Mouse (Mus musculus) left cerebral cortex, adult 8-10 months (tissue): Measurements from ENCODE around the gene Gm20388. TPM values are rescaled to one million over a fixed set of nuclear protein-coding genes. Genes with fewer than 3 reads are reported as not detected.
"Not testable (repeated sequence)": the region's sequence is repeated elsewhere in the genome, so short reads cannot be mapped to it uniquely, and the experiment has no call there.

ENCODE experiments used
- DNase-seq, 2 experiments: peaks; one replicate each; pipeline ENCODE4 v3.0.0; 2022; ENCODE audit warnings: low spot score in 2 of 2
- total RNA-seq, 4 experiments: library from RNA; stranded (reverse); gene quantifications; 2 replicates each; pipeline ENCODE4 v1.2.4; 2022

Gene Gm20388
- total RNA-seq, 4 experiments from 2014 or later, result 10.4 to 20.8 (median 16.4) TPM

GRCm38 (mm10) chr8:123514781-123515539, 3604.3 kb downstream of the Gm20388 start, which contains the start of gene Dbndd1:
TSS of gene Dbndd1 (minus strand) at chr8:123515463.
- peak; percentile 30 to 62 for DNase-seq

- DNase-seq, result no peak
These were observed 3604.9 kb downstream of the Gm20388 start for GRCm38 (mm10) chr8:123515540-123515897.

GRCm38 (mm10) chr8:123516596-123516995, 3606.0 kb downstream of the Gm20388 start:
- no peak for DNase-seq

GRCm38 (mm10) chr8:123518172-123518571, 3607.5 kb downstream of the Gm20388 start:
- no peak for DNase-seq

GRCm38 (mm10) chr8:123518667-123519066, 3608.0 kb downstream of the Gm20388 start, which contains the start of gene Gas8:
TSS of gene Gas8 (plus strand) at chr8:123518834.
- peak; percentile 73 to 90 for DNase-seq

- DNase-seq, result not testable (repeated sequence)
These were observed 3609.4 kb downstream of the Gm20388 start for GRCm38 (mm10) chr8:123520048-123520447.

- DNase-seq, result peak in 1 of 2 experiments; percentile 47
These were observed 3617.3 kb downstream of the Gm20388 start for GRCm38 (mm10) chr8:123527720-123528489.

GRCm38 (mm10) chr8:123536242-123536989, 3625.8 kb downstream of the Gm20388 start:
- DNase-seq, result peak in 1 of 2 experiments; percentile 4

GRCm38 (mm10) chr8:123536990-123537380, 3626.3 kb downstream of the Gm20388 start:
- peak in 1 of 2 experiments; percentile 2 for DNase-seq

- peak in 1 of 2 experiments; percentile 56 for DNase-seq
These were observed 3627.0 kb downstream of the Gm20388 start for GRCm38 (mm10) chr8:123537641-123538040.

- not testable (repeated sequence) for DNase-seq
These were observed 3653.6 kb downstream of the Gm20388 start for GRCm38 (mm10) chr8:123564221-123564620.

GRCm38 (mm10) chr8:123575386-123575785, 3664.7 kb downstream of the Gm20388 start:
- DNase-seq, result peak in 1 of 2 experiments; percentile 4

GRCm38 (mm10) chr8:123600666-123601172, 3690.1 kb downstream of the Gm20388 start:
- DNase-seq, result peak; percentile 45 to 57

GRCm38 (mm10) chr8:123601457-123601856, 3690.8 kb downstream of the Gm20388 start:
- not testable (repeated sequence) for DNase-seq

GRCm38 (mm10) chr8:123612652-123613051, 3702.0 kb downstream of the Gm20388 start:
- DNase-seq, result not testable (repeated sequence)

- DNase-seq, result not testable (repeated sequence)
These were observed 3712.9 kb downstream of the Gm20388 start for GRCm38 (mm10) chr8:123623523-123623922.

GRCm38 (mm10) chr8:123624274-123624673, 3713.6 kb downstream of the Gm20388 start:
- no peak for DNase-seq

GRCm38 (mm10) chr8:123624702-123625101, 3714.1 kb downstream of the Gm20388 start:
- DNase-seq, result no peak

- no peak for DNase-seq
These were observed 3715.1 kb downstream of the Gm20388 start for GRCm38 (mm10) chr8:123625717-123626116.

- DNase-seq, result no peak
These were observed 3716.9 kb downstream of the Gm20388 start for GRCm38 (mm10) chr8:123627410-123628147.
